Mouse (Mus musculus): ENCODE results near the gene 9930021J03Rik. TPM values are rescaled to one million over a fixed set of nuclear protein-coding genes. Genes with fewer than 3 reads are reported as not detected.

9930021J03Rik gene
- total and polyA plus RNA-seq, 3 experiments: 5.7 to 12.9 (median 11.8) TPM

DNA sequence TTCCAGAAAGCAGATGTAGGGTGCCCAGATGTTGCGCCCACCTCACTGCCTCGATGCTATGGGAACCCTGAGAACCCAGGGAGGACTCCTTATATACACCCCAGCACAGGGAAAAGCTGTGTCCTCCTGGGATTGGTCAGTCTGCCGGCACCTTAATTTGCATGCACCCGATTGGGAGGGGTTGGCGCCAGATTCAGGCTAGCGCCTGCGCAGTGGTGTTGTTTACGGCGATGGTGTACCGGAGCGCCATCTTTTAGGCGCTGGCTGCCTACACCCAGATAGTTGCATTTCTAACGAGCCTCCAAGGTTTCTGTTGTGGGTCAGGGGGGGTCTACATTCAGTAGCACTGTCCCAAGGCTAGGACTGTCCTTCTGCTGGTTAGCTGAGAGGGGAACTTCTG is 133.1 kb downstream of the 9930021J03Rik start:
- no peaks in the 10 kb centered on the region for H3K36me3 ChIP-seq (ENCODE audit: control insufficient read depth, insufficient read depth, low read length)
- no peaks in the 10 kb centered on the region for H3K79me2 ChIP-seq (replicated peaks; ENCODE audit: control insufficient read depth, insufficient read depth, low read length)
- WGBS: 93% methylated on average over 13 of the region's 13 CpGs
- intact Hi-C loops (cut with DNase I): no loop called here
- no peak for DNase-seq
- H3K4me1 ChIP-seq (ENCODE audit: control insufficient read depth, insufficient read depth, low read length): no peaks in the 10 kb centered on the region
- no peaks in the 10 kb centered on the region for H3K27me3 ChIP-seq (ENCODE audit: control insufficient read depth, insufficient read depth, low read length)
- no peak overlapping the region for H3K9ac ChIP-seq (ENCODE audit: low read depth, low read length)
- no peak overlapping the region for H3K4me3 ChIP-seq
- no peak for TF ChIP-seq CTCF (IDR thresholded peaks at IDR 0.05)
- TF ChIP-seq EP300 (IDR thresholded peaks at IDR 0.05; ENCODE audit: insufficient read depth, low read depth, low read length): no peak
- no peak for TF ChIP-seq POLR2A (IDR thresholded peaks at IDR 0.05; ENCODE audit: insufficient read depth, low read depth, low read length)
- H3K27ac ChIP-seq: no peak overlapping the region

DNA sequence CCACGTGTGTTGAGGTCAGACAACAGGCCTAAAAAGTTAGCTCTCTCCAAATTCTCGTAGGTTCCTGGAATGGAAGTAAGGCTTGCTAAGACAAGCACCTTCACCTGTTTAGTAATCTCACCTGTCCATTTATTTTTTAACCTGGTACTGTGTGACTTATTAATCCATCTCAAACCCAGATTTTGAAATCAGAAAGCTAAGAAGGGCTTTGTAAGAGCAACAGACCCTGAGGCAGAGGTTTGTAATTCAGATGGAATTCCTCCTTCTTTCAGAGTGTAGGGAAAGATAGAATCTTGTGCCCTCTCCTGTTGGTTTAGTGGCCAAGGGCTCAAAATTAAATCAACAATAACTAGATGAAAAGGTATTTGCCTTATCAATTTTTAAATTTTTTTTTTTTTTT is 134.6 kb downstream of the 9930021J03Rik start:
- Histone ChIP-seq H3K79me2 (replicated peaks; ENCODE audit: control insufficient read depth, insufficient read depth, low read length) (no peaks in the 10 kb centered on the region), H3K27me3 (ENCODE audit: control insufficient read depth, insufficient read depth, low read length) (no peaks in the 10 kb centered on the region), H3K27ac (no peak overlapping the region), H3K36me3 (ENCODE audit: control insufficient read depth, insufficient read depth, low read length) (no peaks in the 10 kb centered on the region), H3K4me3 (no peak overlapping the region), H3K4me1 (ENCODE audit: control insufficient read depth, insufficient read depth, low read length) (no peaks in the 10 kb centered on the region; the same call in 1 of the 2 replicates), H3K9ac (ENCODE audit: low read depth, low read length) (no peak overlapping the region)
- WGBS: 89% methylated on average over 2 of the region's 2 CpGs
- TF ChIP-seq CTCF (IDR thresholded peaks at IDR 0.05) (no peak), POLR2A (IDR thresholded peaks at IDR 0.05; ENCODE audit: insufficient read depth, low read depth, low read length) (no peak), EP300 (IDR thresholded peaks at IDR 0.05; ENCODE audit: insufficient read depth, low read depth, low read length) (no peak)
- no peak for DNase-seq
- intact Hi-C loops (cut with DNase I): no loop called here

DNA sequence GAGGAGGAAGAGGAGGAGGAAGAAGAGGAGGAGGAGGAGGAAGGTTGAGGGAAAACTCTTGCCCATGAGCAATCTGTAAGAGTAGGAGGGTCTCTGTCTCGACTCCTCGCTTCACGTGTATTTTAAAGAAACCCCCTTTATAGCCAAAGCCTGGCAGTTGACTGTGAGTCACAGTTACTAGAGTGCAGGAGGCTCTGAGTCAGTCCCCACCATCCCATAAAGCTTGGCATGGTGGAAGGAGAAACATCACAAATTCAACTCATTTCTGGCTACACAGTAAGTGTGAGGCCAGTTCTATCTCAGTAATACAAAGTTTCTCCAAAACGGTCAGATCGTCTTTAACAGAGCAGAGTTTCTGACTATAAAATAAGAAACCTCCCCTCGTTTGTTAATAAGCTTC is 135.5 kb downstream of the 9930021J03Rik start:
- Histone ChIP-seq H3K36me3 (ENCODE audit: control insufficient read depth, insufficient read depth, low read length) (no peaks in the 10 kb centered on the region), H3K4me1 (ENCODE audit: control insufficient read depth, insufficient read depth, low read length) (no peaks in the 10 kb centered on the region; the same call in 1 of the 2 replicates), H3K27me3 (ENCODE audit: control insufficient read depth, insufficient read depth, low read length) (no peaks in the 10 kb centered on the region), H3K79me2 (replicated peaks; ENCODE audit: control insufficient read depth, insufficient read depth, low read length) (no peaks in the 10 kb centered on the region), H3K4me3 (no peak overlapping the region), H3K27ac (no peak overlapping the region), H3K9ac (ENCODE audit: low read depth, low read length) (no peak overlapping the region)
- intact Hi-C loops (cut with DNase I): no loop called here
- DNase-seq: no peak
- TF ChIP-seq EP300 (IDR thresholded peaks at IDR 0.05; ENCODE audit: insufficient read depth, low read depth, low read length) (no peak), POLR2A (IDR thresholded peaks at IDR 0.05; ENCODE audit: insufficient read depth, low read depth, low read length) (no peak), CTCF (IDR thresholded peaks at IDR 0.05) (no peak)
- WGBS: 84% methylated on average over 6 of the region's 6 CpGs

DNA sequence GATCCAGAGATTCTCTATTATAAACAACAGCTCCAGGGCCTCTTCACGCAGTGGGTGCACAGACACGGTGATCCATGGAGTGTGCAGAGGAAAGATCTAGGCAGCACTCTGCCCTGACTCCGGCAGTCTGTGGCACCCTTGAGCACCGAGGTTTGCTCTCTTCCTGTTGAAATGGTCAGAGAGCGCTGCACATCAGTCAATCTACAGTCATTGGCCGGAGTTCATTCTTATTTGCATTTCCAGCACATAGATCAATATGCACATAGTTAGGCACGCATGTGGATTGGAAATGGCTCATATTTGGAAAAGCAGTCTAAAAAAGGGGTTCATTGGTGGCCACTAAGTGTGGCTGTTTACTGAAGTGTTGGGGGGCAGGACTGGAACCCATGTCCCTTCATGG is 137.7 kb downstream of the 9930021J03Rik start:
- H3K27ac ChIP-seq: no peak overlapping the region
- no peaks in the 10 kb centered on the region for H3K36me3 ChIP-seq (ENCODE audit: control insufficient read depth, insufficient read depth, low read length)
- H3K4me1 ChIP-seq (ENCODE audit: control insufficient read depth, insufficient read depth, low read length): no peaks in the 10 kb centered on the region; the same call in 1 of the 2 replicates
- H3K4me3 ChIP-seq: no peak overlapping the region
- H3K79me2 ChIP-seq (replicated peaks; ENCODE audit: control insufficient read depth, insufficient read depth, low read length): no peaks in the 10 kb centered on the region
- WGBS: 87% methylated on average over 7 of the region's 7 CpGs
- no peak for TF ChIP-seq POLR2A (IDR thresholded peaks at IDR 0.05; ENCODE audit: insufficient read depth, low read depth, low read length)
- TF ChIP-seq EP300 (IDR thresholded peaks at IDR 0.05; ENCODE audit: insufficient read depth, low read depth, low read length): no peak
- TF ChIP-seq CTCF (IDR thresholded peaks at IDR 0.05): no peak
- intact Hi-C loops (cut with DNase I): no loop called here
- H3K9ac ChIP-seq (ENCODE audit: low read depth, low read length): no peak overlapping the region
- no peaks in the 10 kb centered on the region for H3K27me3 ChIP-seq (ENCODE audit: control insufficient read depth, insufficient read depth, low read length)
- no peak for DNase-seq

GRCm38 (mm10) chr19:29666965-29667594 is 138.7 kb downstream of the 9930021J03Rik start:
- Histone ChIP-seq H3K4me3 (no peak overlapping the region), H3K27me3 (ENCODE audit: control insufficient read depth, insufficient read depth, low read length) (no peaks in the 10 kb centered on the region), H3K9ac (ENCODE audit: low read depth, low read length) (no peak overlapping the region), H3K79me2 (replicated peaks; ENCODE audit: control insufficient read depth, insufficient read depth, low read length) (no peaks in the 10 kb centered on the region), H3K27ac (no peak overlapping the region), H3K36me3 (ENCODE audit: control insufficient read depth, insufficient read depth, low read length) (no peaks in the 10 kb centered on the region), H3K4me1 (ENCODE audit: control insufficient read depth, insufficient read depth, low read length) (no peaks in the 10 kb centered on the region; the same call in 1 of the 2 replicates)
- intact Hi-C loops (cut with DNase I): no loop called here
- DNase-seq: no peak
- 48% methylated on average over 5 of the region's 5 CpGs for WGBS
- TF ChIP-seq CTCF (IDR thresholded peaks at IDR 0.05): no peak
- no peak for TF ChIP-seq POLR2A (IDR thresholded peaks at IDR 0.05; ENCODE audit: insufficient read depth, low read depth, low read length)
- no peak for TF ChIP-seq EP300 (IDR thresholded peaks at IDR 0.05; ENCODE audit: insufficient read depth, low read depth, low read length)

GRCm38 (mm10) chr19:29666164-29666563 is 139.6 kb downstream of the 9930021J03Rik start:
- H3K27me3 ChIP-seq (ENCODE audit: control insufficient read depth, insufficient read depth, low read length): no peaks in the 10 kb centered on the region
- no peak overlapping the region for H3K4me3 ChIP-seq
- no peak for TF ChIP-seq POLR2A (IDR thresholded peaks at IDR 0.05; ENCODE audit: insufficient read depth, low read depth, low read length)
- no peak for TF ChIP-seq EP300 (IDR thresholded peaks at IDR 0.05; ENCODE audit: insufficient read depth, low read depth, low read length)
- TF ChIP-seq CTCF (IDR thresholded peaks at IDR 0.05): no peak
- no peak overlapping the region for H3K9ac ChIP-seq (ENCODE audit: low read depth, low read length)
- intact Hi-C loops (cut with DNase I): no loop called here
- no peak for DNase-seq
- WGBS: 62% methylated on average over 4 of the region's 4 CpGs
- H3K79me2 ChIP-seq (replicated peaks; ENCODE audit: control insufficient read depth, insufficient read depth, low read length): no peaks in the 10 kb centered on the region
- no peak overlapping the region for H3K27ac ChIP-seq
- H3K36me3 ChIP-seq (ENCODE audit: control insufficient read depth, insufficient read depth, low read length): no peaks in the 10 kb centered on the region
- H3K4me1 ChIP-seq (ENCODE audit: control insufficient read depth, insufficient read depth, low read length): no peaks in the 10 kb centered on the region; the same call in 1 of the 2 replicates

Measured in heart, adult 2 months (tissue).